Mouse (Mus musculus) lung, embryonic 14.5 days (tissue): ENCODE measurements around the gene Snapc3. TPM values are rescaled to one million over a fixed set of nuclear protein-coding genes. Genes with fewer than 3 reads are reported as not detected.
A peak's percentile ranks its signal among the peaks of the same experiment; 100 is the strongest.

ENCODE experiments used
- ATAC-seq: fragments of 200-750 bp; cut with Nextera tagmentation; 2 replicates; pipeline ENCODE4 v1.8.0; 2017; ENCODE audit warnings: mild to moderate bottlenecking, moderate TSS enrichment, moderate library complexity; ENCODE audit not compliant: insufficient read depth
- DNase-seq: peaks from one replicate; pipeline ENCODE4 v3.0.0-alpha.2; 2015
- H3K27ac ChIP-seq: fragments of 300-500 bp; sonication (generic); 2 replicates; pipeline ENCODE4 v1.5.1; 2014; ENCODE audit warnings: low read depth, mild to moderate bottlenecking, moderate library complexity
- H3K27me3 ChIP-seq: fragments of 300-500 bp; sonication (generic); 2 replicates; pipeline ENCODE4 v1.6.1; 2014; ENCODE audit warnings: low read length, control low read depth; ENCODE audit not compliant: insufficient read depth
- H3K36me3 ChIP-seq: fragments of 300-500 bp; sonication (generic); 2 replicates; pipeline ENCODE4 v1.6.1; 2014; ENCODE audit warnings: control low read depth; ENCODE audit not compliant: insufficient read depth
- H3K4me1 ChIP-seq: fragments of 300-500 bp; sonication (generic); 2 replicates; pipeline ENCODE4 v1.6.1; 2014; ENCODE audit warnings: antibody characterized with exemption, control low read depth; ENCODE audit not compliant: insufficient read depth
- H3K4me2 ChIP-seq: fragments of 300-500 bp; sonication (generic); 2 replicates; pipeline ENCODE4 v1.6.1; 2014; ENCODE audit warnings: mild to moderate bottlenecking
- H3K4me3 ChIP-seq: fragments of 300-500 bp; sonication (generic); 2 replicates; pipeline ENCODE4 v1.5.1; 2014; ENCODE audit warnings: low read depth, low read length
- H3K9ac ChIP-seq: fragments of 300-500 bp; sonication (generic); 2 replicates; pipeline ENCODE4 v1.6.1; 2014
- H3K9me3 ChIP-seq: fragments of 300-500 bp; sonication (generic); 2 replicates; pipeline ENCODE4 v1.6.1; 2016; ENCODE audit warnings: low read depth, low read length, control low read depth
- CTCF ChIP-seq: IDR thresholded peaks from 2 replicates; pipeline ENCODE4 v1.5.1; 2016; ENCODE audit warnings: antibody characterized with exemption, low read depth
- WGBS: fragments of 180-500 bp; shearing (Covaris S2); extraction: QIAGEN DNeasy Blood & Tissue Kit; methylation state at CpG from one replicate; pipeline ENCODE4 v1.1.7; 2014; 5-methylcytosine and 5-hydroxymethylcytosine counted together
- polyA plus RNA-seq: library from polyadenylated mRNA; unstranded; fragments of >200 nt; fragmentation: Nextera tagmentation; extraction: Ambion mirVana; gene quantifications from 2 replicates; pipeline ENCODE4 v1.2.1, GENCODE M21; 2014

Gene Snapc3
- polyA plus RNA-seq, 1 experiment from 2014 or later = 48.9 TPM

DNA sequence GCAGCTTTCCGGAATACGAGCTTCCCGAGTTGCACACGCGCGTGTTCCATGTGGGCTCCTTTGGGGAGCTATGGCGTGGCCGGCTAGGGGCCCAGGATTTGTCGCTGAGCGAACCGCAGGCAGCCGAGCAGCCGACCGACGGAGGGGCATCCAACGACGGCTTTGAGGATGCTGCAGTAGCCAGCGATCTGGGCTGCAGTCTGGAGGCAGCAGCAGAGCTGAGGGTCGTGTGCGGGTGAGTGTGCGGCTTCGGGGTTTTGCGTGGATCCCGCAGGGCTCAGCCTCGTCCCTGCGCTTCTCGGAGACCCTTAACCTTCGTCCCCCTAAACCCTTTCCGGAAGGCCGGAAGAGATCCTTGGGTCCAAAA, 279 bp downstream of the Snapc3 start:
- no peaks in the 10 kb centered on the region for H3K27me3 ChIP-seq
- 0 out of 2 replicates have a peak, but pooled peaks cover 4% of the 10 kb centered on the region for H3K4me1 ChIP-seq
- H3K9me3 ChIP-seq = no peaks in the 10 kb centered on the region
- peaks cover 10% of the 10 kb centered on the region; the same call in 1 of the 2 replicates for H3K36me3 ChIP-seq
- H3K4me3 ChIP-seq = peak overlapping the region; percentile 97
- peak; percentile 65 for ATAC-seq
- DNase-seq = peak; percentile 36
- TF ChIP-seq CTCF = no peak
- under 1% methylated on average over 30 of the region's 30 CpGs for WGBS
- peak overlapping the region; percentile 91 for H3K27ac ChIP-seq
- H3K9ac ChIP-seq = peak overlapping the region; percentile 89
- H3K4me2 ChIP-seq = peak overlapping the region; percentile 71

DNA sequence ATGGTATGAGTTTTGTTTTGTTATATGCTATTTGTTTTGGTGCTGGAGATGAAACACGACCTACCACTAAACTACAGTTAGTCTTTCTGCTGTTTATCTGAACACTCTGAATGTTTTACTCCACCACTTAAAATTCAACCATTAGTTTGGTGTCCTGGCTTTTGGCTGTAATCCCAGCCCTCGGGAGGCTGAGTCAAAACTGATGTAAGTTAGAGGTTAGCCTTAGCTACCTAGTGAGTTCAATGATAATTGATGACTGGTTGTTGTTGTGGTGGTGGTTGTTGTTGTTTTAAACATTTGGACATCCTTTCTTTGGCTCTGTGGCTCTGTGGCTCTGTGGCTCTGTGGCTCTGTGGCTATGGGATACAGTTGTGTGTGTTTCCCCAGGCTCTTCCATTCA, 1.3 kb downstream of the Snapc3 start:
- H3K9ac ChIP-seq = peak overlapping the region; percentile 89

DNA sequence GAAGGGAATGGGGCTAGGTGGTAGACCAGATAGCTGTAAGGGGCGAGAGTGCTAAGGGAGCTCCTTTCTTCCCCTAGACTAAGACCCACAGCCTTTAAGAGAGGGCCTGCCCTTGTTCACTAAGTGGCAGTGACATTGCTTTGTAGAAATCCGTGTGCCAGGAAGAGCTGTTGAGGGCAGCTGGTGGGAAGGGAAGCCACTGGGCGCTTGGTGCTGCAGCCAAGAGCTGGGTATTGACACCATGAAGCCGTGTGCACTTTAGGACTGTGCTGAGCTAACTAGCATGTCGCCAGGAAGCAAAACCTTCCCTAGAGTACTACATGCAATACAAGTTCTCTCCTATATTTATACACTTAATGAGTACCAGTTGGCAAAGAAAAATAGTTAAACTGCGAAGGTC, 6.1 kb downstream of the Snapc3 start:
- no peak overlapping the region for H3K4me3 ChIP-seq
- no peak overlapping the region for H3K27ac ChIP-seq
- H3K9me3 ChIP-seq = no peaks in the 10 kb centered on the region
- H3K27me3 ChIP-seq = no peaks in the 10 kb centered on the region
- H3K9ac ChIP-seq = no peak overlapping the region
- 0 out of 2 replicates have a peak, but pooled peaks cover 4% of the 10 kb centered on the region for H3K4me1 ChIP-seq
- peaks cover 62% of the 10 kb centered on the region for H3K36me3 ChIP-seq
- ATAC-seq (no peak), DNase-seq (no peak)
- no peak for TF ChIP-seq CTCF
- 90% methylated on average over 6 of the region's 6 CpGs for WGBS
- H3K4me2 ChIP-seq = no peak overlapping the region

More for the DNA sequence above, 1.3 kb downstream of the Snapc3 start:
- no peak for TF ChIP-seq CTCF
- 61% methylated on average over 2 of the region's 2 CpGs for WGBS
- Histone ChIP-seq H3K4me2 (peak overlapping the region; percentile 71), H3K4me1 (0 out of 2 replicates have a peak, but pooled peaks cover 4% of the 10 kb centered on the region), H3K27me3 (no peaks in the 10 kb centered on the region), H3K4me3 (peak overlapping the region; percentile 97), H3K36me3 (peaks cover 20% of the 10 kb centered on the region), H3K27ac (no peak overlapping the region), H3K9me3 (no peaks in the 10 kb centered on the region)
- ATAC-seq (no peak), DNase-seq (no peak)

DNA sequence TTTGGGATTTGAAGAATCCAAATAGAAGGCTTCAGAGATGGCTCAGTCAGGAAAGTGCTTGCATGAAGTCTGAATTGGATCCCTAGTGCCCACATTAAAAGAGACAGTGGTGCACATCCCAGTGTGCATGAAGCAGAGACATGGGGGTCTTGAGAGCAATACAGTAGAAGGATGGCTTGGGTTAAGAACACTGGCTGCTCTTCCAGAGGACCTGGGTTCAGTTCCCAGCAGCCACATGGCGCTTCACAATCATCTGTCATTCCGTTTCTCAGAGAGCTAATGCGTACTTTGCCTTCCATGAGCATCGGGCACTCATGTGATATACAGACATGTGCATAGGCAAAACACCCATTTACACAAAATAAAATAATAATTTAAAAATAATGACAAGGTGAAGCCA, 7.6 kb downstream of the Snapc3 start:
- Histone ChIP-seq H3K27ac (no peak overlapping the region), H3K4me1 (no peaks in the 10 kb centered on the region), H3K9ac (no peak overlapping the region), H3K9me3 (no peaks in the 10 kb centered on the region), H3K4me3 (no peak overlapping the region), H3K4me2 (no peak overlapping the region), H3K36me3 (peaks cover 70% of the 10 kb centered on the region), H3K27me3 (no peaks in the 10 kb centered on the region)
- 95% methylated on average over 4 of the region's 4 CpGs for WGBS
- no peak for ATAC-seq
- no peak for DNase-seq
- TF ChIP-seq CTCF = no peak

DNA sequence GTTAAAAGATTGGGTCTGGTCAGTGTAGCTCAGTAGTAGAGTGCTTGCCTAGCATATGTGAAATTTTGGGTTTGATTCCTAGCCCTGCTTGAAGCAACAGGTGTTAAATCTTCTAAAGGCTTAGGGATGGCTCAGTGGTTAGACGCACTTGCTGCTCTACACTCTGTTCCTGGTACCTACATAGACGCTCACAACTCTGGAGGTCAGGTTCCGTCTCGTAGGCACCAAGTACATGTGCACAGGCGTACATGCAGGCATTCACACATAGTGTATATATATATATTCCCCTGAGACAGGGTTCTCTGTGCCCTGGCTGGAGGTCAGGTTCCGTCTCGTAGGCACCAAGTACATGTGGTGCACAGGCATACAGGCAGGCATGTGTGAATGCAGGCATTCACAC, 9.6 kb downstream of the Snapc3 start:
- Histone ChIP-seq H3K9ac (no peak overlapping the region), H3K36me3 (peaks cover 81% of the 10 kb centered on the region), H3K9me3 (no peaks in the 10 kb centered on the region), H3K27ac (no peak overlapping the region), H3K4me1 (no peaks in the 10 kb centered on the region), H3K4me2 (no peak overlapping the region), H3K27me3 (no peaks in the 10 kb centered on the region), H3K4me3 (no peak overlapping the region)
- no peak for ATAC-seq
- TF ChIP-seq CTCF = no peak
- WGBS = 94% methylated on average over 7 of the region's 7 CpGs
- DNase-seq = no peak

DNA sequence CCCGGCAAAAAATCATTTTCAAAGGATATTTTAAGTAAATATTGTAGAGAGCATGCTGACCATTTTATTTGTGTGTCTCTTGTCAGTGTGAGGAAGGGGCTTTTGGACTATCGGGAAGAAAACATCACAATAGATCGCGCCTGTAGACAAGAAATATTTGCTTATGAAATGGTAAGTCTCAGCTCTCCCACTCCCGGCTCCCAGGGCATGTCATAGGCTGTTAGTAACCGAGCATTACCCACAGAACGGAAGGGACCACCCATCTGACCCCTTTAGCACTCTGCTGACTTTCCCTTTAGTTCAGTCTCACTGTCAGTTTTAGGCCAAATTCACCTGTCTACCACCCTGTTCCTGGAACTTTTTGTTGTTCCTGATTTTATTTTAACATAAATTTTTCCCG, 10.2 kb downstream of the Snapc3 start:
- no peaks in the 10 kb centered on the region for H3K9me3 ChIP-seq
- H3K4me2 ChIP-seq = no peak overlapping the region
- no peak overlapping the region for H3K27ac ChIP-seq
- no peak overlapping the region for H3K9ac ChIP-seq
- WGBS = 94% methylated on average over 8 of the region's 8 CpGs
- no peaks in the 10 kb centered on the region for H3K4me1 ChIP-seq
- peaks cover 78% of the 10 kb centered on the region for H3K36me3 ChIP-seq
- TF ChIP-seq CTCF = no peak
- no peak overlapping the region for H3K4me3 ChIP-seq
- DNase-seq = no peak
- ATAC-seq = no peak
- H3K27me3 ChIP-seq = no peaks in the 10 kb centered on the region

DNA sequence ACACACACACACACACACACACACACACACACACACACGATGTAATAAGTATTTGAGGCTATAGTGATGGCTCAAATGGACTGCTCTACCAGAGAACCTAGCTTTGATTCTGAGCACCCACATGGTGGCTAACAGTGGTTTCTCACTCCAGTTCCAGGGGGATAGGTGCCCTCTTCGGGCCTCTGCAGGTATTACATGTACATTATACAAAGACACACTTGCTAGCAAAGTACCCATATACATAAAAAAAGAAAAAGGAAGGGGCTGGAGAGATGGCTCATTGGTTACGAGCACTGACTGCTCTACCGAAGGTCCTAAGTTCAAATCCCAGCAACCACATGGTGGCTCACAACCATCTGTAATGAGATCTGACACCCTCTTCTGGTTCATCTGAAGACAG, 11.3 kb downstream of the Snapc3 start:
- no peak overlapping the region for H3K4me2 ChIP-seq
- ATAC-seq = no peak
- no peak overlapping the region for H3K4me3 ChIP-seq
- peaks cover 76% of the 10 kb centered on the region for H3K36me3 ChIP-seq
- peak; percentile 23; the same call in 1 of the 2 replicates for TF ChIP-seq CTCF
- no peak overlapping the region for H3K9ac ChIP-seq
- H3K4me1 ChIP-seq = no peaks in the 10 kb centered on the region
- WGBS = 93% methylated on average over 4 of the region's 4 CpGs
- no peaks in the 10 kb centered on the region for H3K9me3 ChIP-seq
- peak; percentile 32 for DNase-seq
- no peaks in the 10 kb centered on the region for H3K27me3 ChIP-seq
- no peak overlapping the region for H3K27ac ChIP-seq

DNA sequence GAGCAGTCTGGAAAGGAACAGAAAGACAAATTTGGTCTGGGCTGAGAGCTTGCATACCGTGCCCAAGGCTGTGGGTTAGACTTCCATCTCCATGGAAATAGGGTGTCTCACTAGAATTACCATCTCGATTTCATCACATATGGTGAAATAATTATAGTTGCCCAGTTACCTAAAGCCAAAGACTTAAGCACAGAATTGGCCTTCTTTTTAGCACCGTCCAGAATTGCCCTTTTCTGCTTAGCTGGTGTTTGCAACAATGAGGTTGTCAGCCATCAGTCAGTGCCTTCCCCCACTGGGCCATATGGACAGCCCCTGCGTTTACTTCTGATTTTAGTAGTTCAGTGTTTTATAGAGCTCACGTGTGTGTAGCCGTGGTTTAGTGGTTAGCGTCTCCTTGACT, 14.4 kb downstream of the Snapc3 start:
- DNase-seq (no peak), ATAC-seq (no peak)
- no peaks in the 10 kb centered on the region for H3K9me3 ChIP-seq
- no peak overlapping the region for H3K27ac ChIP-seq
- no peaks in the 10 kb centered on the region for H3K4me1 ChIP-seq
- H3K4me3 ChIP-seq = no peak overlapping the region
- no peak for TF ChIP-seq CTCF
- peaks cover 82% of the 10 kb centered on the region for H3K36me3 ChIP-seq
- 95% methylated on average over 7 of the region's 7 CpGs for WGBS
- no peak overlapping the region for H3K9ac ChIP-seq
- no peaks in the 10 kb centered on the region for H3K27me3 ChIP-seq
- H3K4me2 ChIP-seq = no peak overlapping the region
